Mouse (Mus musculus) spleen, adult 10 weeks (tissue): ENCODE results near the gene Snrpd3. TPM values are rescaled to one million over a fixed set of nuclear protein-coding genes. Genes with fewer than 3 reads are reported as not detected.

Experiments used
- polyA plus RNA-seq: library from polyadenylated mRNA; stranded (reverse); fragments of 350-450 nt; fragmentation: Illumina TruSeq; extraction: RNeasy Lipid Tissue Mini Kit (QIAGEN cat#74804); gene quantifications from one replicate; pipeline ENCODE4 v1.2.3, GENCODE M21; 2015; ENCODE audit warnings: low replicate concordance; ENCODE audit not compliant: insufficient read depth

The Snrpd3 gene
- 134 TPM for polyA plus RNA-seq

GRCm38 (mm10) chr10:75517073-75517757, at the start of gene Snrpd3:
TSS of gene Snrpd3 (plus strand) at chr10:75517551.

GRCm38 (mm10) chr10:75517758-75518143, 400 bp downstream of the Snrpd3 start, which contains the start of gene Gucd1:
TSS of gene Gucd1 (minus strand) at chr10:75517972.

GRCm38 (mm10) chr10:75559676-75560548, 42.6 kb downstream of the Snrpd3 start, which contains the start of gene Lrrc75b:
TSS of gene Lrrc75b (minus strand) at chr10:75560330.

GRCm38 (mm10) chr10:75561071-75561654, 43.8 kb downstream of the Snrpd3 start, which contains the start of gene Ggt1:
TSS of gene Ggt1 (plus strand) at chr10:75561604.

Other genes starting within 250 kb of the Snrpd3 start
- 5.3 TPM for gene Adora2a, start 200.7 kb upstream of the Snrpd3 start, polyA plus RNA-seq
- 3.4 TPM for gene Upb1, start 116.4 kb upstream of the Snrpd3 start, polyA plus RNA-seq
- gene Gucd1, start 421 bp downstream of the Snrpd3 start, polyA plus RNA-seq, result 54.9 TPM
- gene Lrrc75b, start 42.8 kb downstream of the Snrpd3 start, polyA plus RNA-seq, result 2.1 TPM
- 3.0 TPM for gene Ggt1, start 44.1 kb downstream of the Snrpd3 start, polyA plus RNA-seq
- gene Ggt5, start 71.8 kb downstream of the Snrpd3 start, polyA plus RNA-seq, result 11.0 TPM
- gene Susd2, start 126.5 kb downstream of the Snrpd3 start, polyA plus RNA-seq, result 6.8 TPM
- gene Cabin1, start 246.8 kb downstream of the Snrpd3 start, polyA plus RNA-seq, result 20.7 TPM